Mouse (Mus musculus) lung, embryonic 14.5 days (tissue): ENCODE results near the gene Usp31. TPM values are rescaled to one million over a fixed set of nuclear protein-coding genes. Genes with fewer than 3 reads are reported as not detected.

Experiments used
- ATAC-seq: fragments of 200-750 bp; cut with Nextera tagmentation; 2 replicates; pipeline ENCODE4 v1.8.0; 2017; ENCODE audit warnings: mild to moderate bottlenecking, moderate TSS enrichment, moderate library complexity; ENCODE audit not compliant: insufficient read depth
- DNase-seq: peaks from one replicate; pipeline ENCODE4 v3.0.0-alpha.2; 2015
- H3K27ac ChIP-seq: fragments of 300-500 bp; sonication (generic); 2 replicates; pipeline ENCODE4 v1.5.1; 2014; ENCODE audit warnings: low read depth, mild to moderate bottlenecking, moderate library complexity
- H3K27me3 ChIP-seq: fragments of 300-500 bp; sonication (generic); 2 replicates; pipeline ENCODE4 v1.6.1; 2014; ENCODE audit warnings: low read length, control low read depth; ENCODE audit not compliant: insufficient read depth
- H3K36me3 ChIP-seq: fragments of 300-500 bp; sonication (generic); 2 replicates; pipeline ENCODE4 v1.6.1; 2014; ENCODE audit warnings: control low read depth; ENCODE audit not compliant: insufficient read depth
- H3K4me1 ChIP-seq: fragments of 300-500 bp; sonication (generic); 2 replicates; pipeline ENCODE4 v1.6.1; 2014; ENCODE audit warnings: antibody characterized with exemption, control low read depth; ENCODE audit not compliant: insufficient read depth
- H3K4me2 ChIP-seq: fragments of 300-500 bp; sonication (generic); 2 replicates; pipeline ENCODE4 v1.6.1; 2014; ENCODE audit warnings: mild to moderate bottlenecking
- H3K4me3 ChIP-seq: fragments of 300-500 bp; sonication (generic); 2 replicates; pipeline ENCODE4 v1.5.1; 2014; ENCODE audit warnings: low read depth, low read length
- H3K9ac ChIP-seq: fragments of 300-500 bp; sonication (generic); 2 replicates; pipeline ENCODE4 v1.6.1; 2014
- H3K9me3 ChIP-seq: fragments of 300-500 bp; sonication (generic); 2 replicates; pipeline ENCODE4 v1.6.1; 2016; ENCODE audit warnings: low read depth, low read length, control low read depth
- CTCF ChIP-seq: IDR thresholded peaks from 2 replicates; pipeline ENCODE4 v1.5.1; 2016; ENCODE audit warnings: antibody characterized with exemption, low read depth
- WGBS: fragments of 180-500 bp; shearing (Covaris S2); extraction: QIAGEN DNeasy Blood & Tissue Kit; methylation state at CpG from one replicate; pipeline ENCODE4 v1.1.7; 2014; 5-methylcytosine and 5-hydroxymethylcytosine counted together
- polyA plus RNA-seq: library from polyadenylated mRNA; unstranded; fragments of >200 nt; fragmentation: Nextera tagmentation; extraction: Ambion mirVana; gene quantifications from 2 replicates; pipeline ENCODE4 v1.2.1, GENCODE M21; 2014

Gene Usp31
- polyA plus RNA-seq, 1 experiment from 2014 or later: 3.5 TPM

- no peak overlapping the region for H3K4me3 ChIP-seq
- no peak for TF ChIP-seq CTCF
- no peak overlapping the region for H3K27ac ChIP-seq
- DNase-seq (no peak), ATAC-seq (no peak)
- H3K27me3 ChIP-seq: no peaks in the 10 kb centered on the region
- 55% methylated on average over 1 of the region's 1 CpGs for WGBS
- no peaks in the 10 kb centered on the region for H3K9me3 ChIP-seq
- no peaks in the 10 kb centered on the region for H3K4me1 ChIP-seq
- no peak overlapping the region for H3K9ac ChIP-seq
- no peak overlapping the region for H3K4me2 ChIP-seq
- H3K36me3 ChIP-seq: peaks cover 47% of the 10 kb centered on the region
Observed at GRCm38 (mm10) chr7:121660705-121661104, 46.3 kb downstream of the Usp31 start.

- no peak overlapping the region for H3K9ac ChIP-seq
- no peak overlapping the region for H3K27ac ChIP-seq
- no peak for ATAC-seq
- TF ChIP-seq CTCF: no peak
- no peak for DNase-seq
- WGBS: 86% methylated on average over 7 of the region's 7 CpGs
- no peak overlapping the region for H3K4me2 ChIP-seq
- no peaks in the 10 kb centered on the region for H3K4me1 ChIP-seq
- H3K27me3 ChIP-seq: no peaks in the 10 kb centered on the region
- H3K4me3 ChIP-seq: no peak overlapping the region
- peaks cover 46% of the 10 kb centered on the region for H3K36me3 ChIP-seq
- no peaks in the 10 kb centered on the region for H3K9me3 ChIP-seq
Observed at GRCm38 (mm10) chr7:121658866-121659265, 48.2 kb downstream of the Usp31 start.

GRCm38 (mm10) chr7:121654675-121655074, 52.4 kb downstream of the Usp31 start:
- Histone ChIP-seq H3K36me3 (peaks cover 51% of the 10 kb centered on the region), H3K27ac (no peak overlapping the region), H3K4me2 (no peak overlapping the region), H3K27me3 (no peaks in the 10 kb centered on the region), H3K9me3 (no peaks in the 10 kb centered on the region), H3K9ac (no peak overlapping the region), H3K4me3 (no peak overlapping the region), H3K4me1 (0 out of 2 replicates have a peak, but pooled peaks cover 4% of the 10 kb centered on the region)
- DNase-seq: no peak
- no peak for ATAC-seq
- TF ChIP-seq CTCF: no peak
- 92% methylated on average over 2 of the region's 2 CpGs for WGBS

- no peak for TF ChIP-seq CTCF
Observed at GRCm38 (mm10) chr7:121652629-121653028, 54.4 kb downstream of the Usp31 start.

GRCm38 (mm10) chr7:121650724-121651123, 56.3 kb downstream of the Usp31 start:
- 75% methylated on average over 3 of the region's 3 CpGs for WGBS
- H3K4me3 ChIP-seq: no peak overlapping the region

More at GRCm38 (mm10) chr7:121652629-121653028, 54.4 kb downstream of the Usp31 start:
- 0 out of 2 replicates have a peak, but pooled peaks cover 4% of the 10 kb centered on the region for H3K4me1 ChIP-seq
- no peak overlapping the region for H3K4me2 ChIP-seq
- H3K27me3 ChIP-seq: no peaks in the 10 kb centered on the region
- 57% methylated on average over 2 of the region's 2 CpGs for WGBS
- no peak overlapping the region for H3K4me3 ChIP-seq
- H3K36me3 ChIP-seq: peaks cover 60% of the 10 kb centered on the region
- no peak for DNase-seq
- H3K9ac ChIP-seq: no peak overlapping the region
- no peaks in the 10 kb centered on the region for H3K9me3 ChIP-seq
- ATAC-seq: no peak
- no peak overlapping the region for H3K27ac ChIP-seq

GRCm38 (mm10) chr7:121640998-121641762, 65.9 kb downstream of the Usp31 start:
- Histone ChIP-seq H3K27me3 (no peaks in the 10 kb centered on the region), H3K4me1 (no peaks in the 10 kb centered on the region), H3K4me3 (no peak overlapping the region), H3K4me2 (no peak overlapping the region), H3K27ac (no peak overlapping the region), H3K9me3 (no peaks in the 10 kb centered on the region), H3K36me3 (no peaks in the 10 kb centered on the region), H3K9ac (no peak overlapping the region)
- WGBS: 56% methylated on average over 12 of the region's 12 CpGs
- DNase-seq (peak; percentile 84), ATAC-seq (no peak; the same call in 1 of the 2 replicates)
- peak; percentile 86 for TF ChIP-seq CTCF

More at GRCm38 (mm10) chr7:121650724-121651123, 56.3 kb downstream of the Usp31 start:
- Histone ChIP-seq H3K36me3 (peaks cover 63% of the 10 kb centered on the region), H3K27ac (no peak overlapping the region), H3K27me3 (no peaks in the 10 kb centered on the region), H3K4me1 (0 out of 2 replicates have a peak, but pooled peaks cover 4% of the 10 kb centered on the region), H3K9me3 (no peaks in the 10 kb centered on the region), H3K9ac (no peak overlapping the region), H3K4me2 (no peak overlapping the region)
- DNase-seq (no peak), ATAC-seq (no peak)
- no peak for TF ChIP-seq CTCF

- Histone ChIP-seq H3K9me3 (no peaks in the 10 kb centered on the region), H3K4me1 (no peaks in the 10 kb centered on the region), H3K27me3 (no peaks in the 10 kb centered on the region), H3K4me2 (no peak overlapping the region), H3K36me3 (no peaks in the 10 kb centered on the region), H3K27ac (no peak overlapping the region), H3K9ac (no peak overlapping the region), H3K4me3 (no peak overlapping the region)
- ATAC-seq (no peak; the same call in 1 of the 2 replicates), DNase-seq (no peak)
- no peak for TF ChIP-seq CTCF
- 82% methylated on average over 5 of the region's 5 CpGs for WGBS
Observed at GRCm38 (mm10) chr7:121636732-121637131, 70.3 kb downstream of the Usp31 start.
